Mouse (Mus musculus) limb, embryonic 14.5 days (tissue): ENCODE data around the gene Vmn2r84. TPM values are rescaled to one million over a fixed set of nuclear protein-coding genes. Genes with fewer than 3 reads are reported as not detected.

ENCODE experiments used
- ATAC-seq: fragments of 200-750 bp; cut with Nextera tagmentation; 2 replicates; pipeline ENCODE4 v1.8.0; 2017; ENCODE audit warnings: low read depth, moderate number of reproducible peaks, moderate TSS enrichment; ENCODE audit not compliant: low FRiP score
- DNase-seq: peaks from one replicate; pipeline ENCODE4 v3.0.0-alpha.2; 2015; ENCODE audit warnings: low spot score
- H3K27ac ChIP-seq: fragments of 300-500 bp; sonication (generic); replicated peaks from 2 replicates; pipeline ENCODE4 v1.5.1; 2014; ENCODE audit warnings: low read depth, mild to moderate bottlenecking, low read length, moderate library complexity, mixed read lengths
- H3K27me3 ChIP-seq: fragments of 300-500 bp; sonication (generic); 2 replicates; pipeline ENCODE4 v1.6.1; 2014; ENCODE audit warnings: low read length, mixed read lengths; ENCODE audit not compliant: control insufficient read depth, insufficient read depth
- H3K36me3 ChIP-seq: fragments of 300-500 bp; sonication (generic); 2 replicates; pipeline ENCODE4 v1.6.1; 2014; ENCODE audit warnings: mild to moderate bottlenecking, low read length, moderate library complexity, mixed read lengths; ENCODE audit not compliant: control insufficient read depth, insufficient read depth
- H3K4me1 ChIP-seq: fragments of 300-500 bp; sonication (generic); 2 replicates; pipeline ENCODE4 v1.6.1; 2014; ENCODE audit warnings: antibody characterized with exemption, low read length, mixed read lengths; ENCODE audit not compliant: control insufficient read depth, insufficient read depth
- H3K4me2 ChIP-seq: fragments of 300-500 bp; sonication (generic); replicated peaks from 2 replicates; pipeline ENCODE4 v1.6.1; 2014; ENCODE audit warnings: low read depth, mild to moderate bottlenecking, low read length, moderate library complexity; ENCODE audit not compliant: severe bottlenecking
- H3K4me3 ChIP-seq: fragments of 300-500 bp; sonication (generic); replicated peaks from 2 replicates; pipeline ENCODE4 v1.5.1; 2014; ENCODE audit warnings: low read length
- H3K9ac ChIP-seq: fragments of 300-500 bp; sonication (generic); 2 replicates; pipeline ENCODE4 v1.6.1; 2014; ENCODE audit warnings: mild to moderate bottlenecking, low read depth, low read length, moderate library complexity; ENCODE audit not compliant: severe bottlenecking
- H3K9me3 ChIP-seq: fragments of 300-500 bp; sonication (generic); 2 replicates; pipeline ENCODE4 v1.6.1; 2016; ENCODE audit warnings: low read length; ENCODE audit not compliant: control insufficient read depth
- POLR2A ChIP-seq: fragments of 200-500 bp; IDR thresholded peaks from 2 replicates; pipeline ENCODE4 v1.8.0; 2012; ENCODE audit warnings: inconsistent platforms, mild to moderate bottlenecking, moderate library complexity, borderline replicate concordance; ENCODE audit not compliant: insufficient read depth, insufficient read length; ENCODE audit errors: extremely low read depth
- WGBS: fragments of 180-500 bp; shearing (Covaris S2); extraction: QIAGEN DNeasy Blood & Tissue Kit; methylation state at CpG from one replicate; pipeline ENCODE4 v1.1.7; 2014; 5-methylcytosine and 5-hydroxymethylcytosine counted together
- polyA plus RNA-seq, 2 experiments: library from polyadenylated mRNA; depleted of rRNA in 1 of 2; stranded (reverse) in 1 of 2; unstranded in 1 of 2; fragments of >200 nt; fragmentation: Nextera tagmentation in 1 of 2; extraction: Ambion mirVana in 1 of 2; gene quantifications; 2 replicates each; pipeline versions ENCODE4 v1.2.1 to v1.2.3; 2012 to 2014

Vmn2r84 gene
- polyA plus RNA-seq, 2 experiments: 0.01 TPM; not detected in 1

DNA sequence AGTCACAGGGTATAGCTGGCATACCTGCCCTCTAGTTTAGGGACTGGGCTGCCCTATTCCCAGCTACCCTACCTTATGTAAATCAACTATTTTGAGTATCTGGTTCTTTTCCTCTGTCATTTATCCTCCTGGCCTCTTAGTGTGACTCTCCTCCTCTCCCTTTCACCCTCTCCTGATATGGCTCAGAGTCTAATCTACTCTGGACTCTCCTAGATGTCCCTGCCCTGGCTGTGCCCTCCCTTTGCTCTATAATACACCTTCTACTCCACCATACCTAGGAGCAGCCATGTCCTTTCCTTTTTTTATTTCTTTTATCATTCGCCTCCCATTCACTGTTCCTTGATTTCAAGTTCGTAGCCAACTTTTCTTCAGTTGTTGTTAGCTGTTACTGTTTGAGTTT lies 19.0 kb downstream of the Vmn2r84 start:
- Histone ChIP-seq H3K4me1 (no peaks in the 10 kb centered on the region), H3K9ac (no peak overlapping the region), H3K27me3 (no peaks in the 10 kb centered on the region), H3K4me2 (no peak overlapping the region), H3K4me3 (no peak overlapping the region), H3K27ac (no peak overlapping the region), H3K9me3 (no peaks in the 10 kb centered on the region), H3K36me3 (no peaks in the 10 kb centered on the region)
- TF ChIP-seq POLR2A: no peak
- DNase-seq (no peak), ATAC-seq (no peak)
- 87% methylated on average over 2 of the region's 2 CpGs for WGBS

DNA sequence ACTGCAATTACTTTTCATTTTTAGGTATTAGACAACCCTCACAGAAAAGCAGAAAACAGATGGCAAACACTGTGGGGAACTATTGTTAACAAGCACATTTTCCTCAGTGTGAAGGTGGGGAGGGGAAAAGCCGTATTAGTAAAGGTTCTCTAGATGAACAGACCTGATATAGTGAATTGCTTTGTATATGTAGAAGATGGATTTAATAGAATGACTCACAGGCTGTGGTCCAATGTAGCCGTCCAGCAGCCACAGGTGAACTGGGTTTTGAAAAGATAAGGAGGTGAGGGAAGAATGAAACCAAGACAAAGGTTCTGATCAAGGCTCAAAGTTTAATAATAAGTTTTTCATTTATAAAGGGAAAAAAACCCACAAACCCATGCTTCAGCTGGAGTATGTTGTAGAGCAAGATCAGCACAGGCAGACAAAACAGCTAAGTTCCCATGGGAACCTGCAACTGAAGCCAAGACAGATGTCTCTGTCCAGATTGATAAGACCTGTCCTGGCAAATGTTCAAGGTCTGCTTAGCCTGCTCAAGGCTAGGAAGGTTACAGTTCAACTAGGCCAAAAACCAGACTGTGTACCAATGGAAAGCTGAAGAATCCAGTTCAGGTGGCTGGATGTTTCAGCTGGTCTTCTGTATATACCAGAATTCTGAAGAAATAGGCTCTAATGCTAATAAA lies 21.5 kb downstream of the Vmn2r84 start:
- Histone ChIP-seq H3K36me3 (no peaks in the 10 kb centered on the region), H3K4me2 (no peak overlapping the region), H3K27ac (no peak overlapping the region), H3K4me3 (no peak overlapping the region), H3K4me1 (no peaks in the 10 kb centered on the region), H3K9ac (no peak overlapping the region), H3K9me3 (no peaks in the 10 kb centered on the region), H3K27me3 (no peaks in the 10 kb centered on the region)
- ATAC-seq: no peak
- 80% methylated on average over 2 of the region's 2 CpGs for WGBS
- no peak for DNase-seq
- no peak for TF ChIP-seq POLR2A

DNA sequence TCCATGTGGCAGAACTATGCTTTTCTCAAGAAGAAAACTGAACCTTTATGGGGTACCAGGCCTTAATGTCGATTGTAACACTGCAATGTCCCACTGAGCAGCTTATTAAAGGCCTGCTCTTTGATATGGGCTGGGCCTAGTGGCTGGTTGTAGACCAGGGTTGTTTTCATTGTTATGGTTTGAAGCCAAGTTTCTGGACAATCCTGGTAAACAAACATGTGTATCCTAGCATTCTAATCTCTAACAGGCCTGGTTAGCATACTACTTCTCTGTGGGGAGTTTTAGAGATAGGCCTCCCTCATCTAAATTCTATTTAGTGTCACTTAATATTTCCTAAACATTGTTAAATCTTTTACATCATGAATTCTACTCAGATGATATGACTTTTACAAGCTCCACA lies 22.5 kb downstream of the Vmn2r84 start:
- no peak overlapping the region for H3K9ac ChIP-seq
- no peak for TF ChIP-seq POLR2A
- 53% methylated on average over 1 of the region's 1 CpGs for WGBS

DNA sequence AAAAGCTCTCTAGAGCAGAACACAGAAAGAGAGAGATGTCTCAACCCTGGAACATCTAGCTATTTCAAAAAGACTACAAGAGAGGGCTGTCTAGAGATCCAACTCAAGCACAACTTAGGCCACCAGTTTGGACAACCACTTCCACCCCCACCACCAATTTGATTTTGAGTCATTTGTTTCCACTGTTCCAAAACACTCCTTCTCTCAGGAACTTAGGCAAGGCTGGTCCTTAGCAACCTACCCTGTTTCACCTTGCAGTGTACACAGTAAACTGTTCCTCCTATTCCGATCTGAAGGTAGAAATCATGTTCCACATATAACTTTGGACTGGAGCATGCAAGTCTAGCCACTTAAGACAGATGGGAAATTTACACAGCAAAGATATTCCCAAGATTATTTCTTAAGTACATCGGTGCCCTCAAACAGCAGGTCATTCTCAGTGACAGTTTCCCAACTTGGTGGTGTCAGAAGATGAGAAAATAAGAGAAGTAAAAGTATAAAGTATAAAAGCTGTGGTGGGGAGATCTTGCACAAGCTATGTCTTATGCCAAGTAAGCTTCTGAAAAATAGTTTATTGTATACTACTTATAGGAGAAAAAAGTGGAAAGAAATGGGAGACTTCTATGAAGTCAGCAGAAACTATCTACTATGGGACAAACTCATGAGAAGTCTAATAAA lies 24.0 kb downstream of the Vmn2r84 start:
- no peaks in the 10 kb centered on the region for H3K36me3 ChIP-seq
- TF ChIP-seq POLR2A: no peak
- H3K9me3 ChIP-seq: no peaks in the 10 kb centered on the region
- no peak overlapping the region for H3K9ac ChIP-seq
- WGBS: 88% methylated on average over 2 of the region's 2 CpGs
- no peak overlapping the region for H3K4me2 ChIP-seq
- no peak for DNase-seq
- H3K4me3 ChIP-seq: no peak overlapping the region
- no peaks in the 10 kb centered on the region for H3K27me3 ChIP-seq
- no peak overlapping the region for H3K27ac ChIP-seq
- H3K4me1 ChIP-seq: no peaks in the 10 kb centered on the region
- no peak for ATAC-seq

More for the DNA sequence above, 22.5 kb downstream of the Vmn2r84 start:
- H3K36me3 ChIP-seq: no peaks in the 10 kb centered on the region
- no peak overlapping the region for H3K4me2 ChIP-seq
- H3K9me3 ChIP-seq: no peaks in the 10 kb centered on the region
- no peaks in the 10 kb centered on the region for H3K4me1 ChIP-seq
- no peak for ATAC-seq
- DNase-seq: no peak
- H3K4me3 ChIP-seq: no peak overlapping the region
- H3K27me3 ChIP-seq: no peaks in the 10 kb centered on the region
- no peak overlapping the region for H3K27ac ChIP-seq

DNA sequence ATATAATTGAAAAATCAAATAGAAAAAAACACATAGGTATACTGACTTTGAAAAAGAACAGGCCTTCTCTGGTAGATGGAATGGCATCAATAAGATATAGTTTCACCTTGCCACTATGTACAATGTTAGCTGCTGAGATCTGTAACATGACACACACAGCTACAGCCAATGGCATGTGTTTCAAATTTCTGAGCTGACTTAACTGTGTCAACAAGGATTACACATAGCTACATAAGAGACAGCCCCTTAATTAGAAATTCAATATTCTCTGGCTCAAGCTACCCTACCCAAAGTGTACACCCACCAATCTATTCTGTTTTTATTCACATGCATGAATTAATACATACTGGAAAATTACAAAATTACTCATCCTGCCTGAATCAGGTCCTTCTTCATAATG lies 25.7 kb downstream of the Vmn2r84 start:
- Histone ChIP-seq H3K4me3 (no peak overlapping the region), H3K9ac (no peak overlapping the region), H3K27me3 (no peaks in the 10 kb centered on the region), H3K4me1 (no peaks in the 10 kb centered on the region), H3K9me3 (no peaks in the 10 kb centered on the region), H3K27ac (no peak overlapping the region), H3K36me3 (no peaks in the 10 kb centered on the region), H3K4me2 (no peak overlapping the region)
- no peak for TF ChIP-seq POLR2A
- DNase-seq: no peak
- no peak for ATAC-seq
